Mouse (Mus musculus) forebrain, embryonic 12.5 days (tissue): ENCODE measurements around the gene Slc15a1. TPM values are rescaled to one million over a fixed set of nuclear protein-coding genes. Genes with fewer than 3 reads are reported as not detected.

Source experiments
- ATAC-seq: fragments of 200-750 bp; cut with Nextera tagmentation; 2 replicates; pipeline ENCODE4 v1.8.0; 2017; ENCODE audit warnings: moderate TSS enrichment; ENCODE audit not compliant: low FRiP score
- H3K27ac ChIP-seq: fragments of 300-500 bp; sonication (generic); 2 replicates; pipeline ENCODE4 v1.5.1; 2016; ENCODE audit warnings: mild to moderate bottlenecking
- H3K27me3 ChIP-seq: fragments of 300-500 bp; sonication (generic); 2 replicates; pipeline ENCODE4 v1.6.1; 2016; ENCODE audit warnings: mild to moderate bottlenecking
- H3K36me3 ChIP-seq: fragments of 300-500 bp; sonication (generic); replicated peaks from 2 replicates; pipeline ENCODE4 v1.6.1; 2016; ENCODE audit warnings: mild to moderate bottlenecking
- H3K4me1 ChIP-seq: fragments of 300-500 bp; sonication (generic); 2 replicates; pipeline ENCODE4 v1.6.1; 2016
- H3K4me2 ChIP-seq: fragments of 300-500 bp; sonication (generic); 2 replicates; pipeline ENCODE4 v1.6.1; 2016; ENCODE audit warnings: mild to moderate bottlenecking, moderate library complexity
- H3K4me3 ChIP-seq: fragments of 300-500 bp; sonication (generic); replicated peaks from 2 replicates; pipeline ENCODE4 v1.5.1; 2016; ENCODE audit warnings: mild to moderate bottlenecking
- H3K9ac ChIP-seq: fragments of 300-500 bp; sonication (generic); 2 replicates; pipeline ENCODE4 v1.6.1; 2016; ENCODE audit warnings: mild to moderate bottlenecking
- H3K9me3 ChIP-seq: fragments of 300-500 bp; sonication (generic); 2 replicates; pipeline ENCODE4 v1.6.1; 2016
- WGBS: fragments of 180-500 bp; shearing (Covaris S2); methylation state at CpG from one replicate; pipeline ENCODE4 v1.1.7; 2016; 5-methylcytosine and 5-hydroxymethylcytosine counted together
- polyA plus RNA-seq: library from polyadenylated mRNA; unstranded; fragments of >200 nt; fragmentation: Nextera tagmentation; extraction: Ambion mirVana; gene quantifications from 2 replicates; pipeline ENCODE4 v1.2.1, GENCODE M21; 2016

Slc15a1 gene
- polyA plus RNA-seq, 1 experiment from 2014 or later: not detected

DNA sequence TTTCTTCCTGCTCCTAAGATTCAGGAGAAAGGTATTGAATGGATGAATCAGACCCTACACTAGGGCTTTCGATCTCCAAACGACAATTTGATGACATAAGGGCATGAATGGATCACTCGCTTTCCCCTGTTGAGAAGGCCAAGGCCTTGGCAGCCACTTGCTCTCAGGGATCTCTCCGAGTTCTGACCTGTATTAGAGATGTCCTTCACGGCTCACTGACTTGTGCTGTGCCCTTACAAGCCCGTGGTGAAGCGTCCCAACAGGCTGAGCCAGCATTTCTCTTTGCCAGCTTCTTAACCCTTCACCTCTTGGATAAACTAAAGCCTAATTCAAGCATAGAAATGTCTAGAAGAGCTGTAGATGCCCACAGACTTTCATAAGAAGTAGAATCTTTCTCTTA, 22.9 kb downstream of the Slc15a1 start:
- Histone ChIP-seq H3K36me3 (no peaks in the 10 kb centered on the region), H3K4me2 (no peak overlapping the region), H3K9ac (no peak overlapping the region), H3K4me1 (no peaks in the 10 kb centered on the region), H3K27ac (no peak overlapping the region), H3K9me3 (no peaks in the 10 kb centered on the region), H3K4me3 (no peak overlapping the region), H3K27me3 (no peaks in the 10 kb centered on the region)
- WGBS: 77% methylated on average over 7 of the region's 7 CpGs
- no peak for ATAC-seq

DNA sequence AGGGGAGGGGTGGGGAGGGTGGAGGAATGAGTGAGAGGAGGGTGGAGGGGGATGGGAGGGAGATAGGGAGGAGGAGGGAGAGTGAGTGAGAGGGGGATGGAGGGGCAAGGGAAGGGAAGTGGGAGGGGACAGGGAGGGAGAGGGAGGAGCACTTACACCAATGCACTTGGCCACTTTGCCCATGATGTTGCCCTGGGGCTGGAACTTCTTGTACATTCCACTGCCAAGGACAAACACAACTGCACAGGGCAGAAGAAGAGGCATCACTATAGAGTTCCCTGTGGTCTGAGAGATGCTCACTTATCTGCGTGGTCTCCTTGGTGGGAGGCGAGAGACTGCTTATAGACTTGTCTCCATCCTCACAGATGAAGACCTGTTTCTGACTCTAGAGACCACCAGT, 23.5 kb downstream of the Slc15a1 start:
- no peak overlapping the region for H3K4me2 ChIP-seq

DNA sequence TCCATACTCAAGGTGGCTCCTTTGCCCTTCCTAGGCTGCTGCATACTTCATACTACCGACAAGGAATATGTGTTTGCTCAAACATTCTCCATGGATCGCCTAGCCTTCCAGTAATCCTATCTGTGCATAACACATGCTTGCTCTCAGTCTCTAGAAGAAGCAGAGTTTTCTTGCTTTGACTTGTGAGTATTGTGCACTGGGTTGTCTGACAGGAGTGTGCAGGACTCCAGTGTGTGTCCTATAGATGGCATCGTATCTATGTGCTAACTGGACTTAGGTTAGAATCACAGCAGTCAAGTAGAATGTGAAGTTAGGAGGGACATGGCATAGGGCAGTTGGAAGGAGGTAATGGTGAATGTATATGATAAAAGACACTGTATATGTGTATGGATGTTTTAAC, 26.0 kb downstream of the Slc15a1 start:
- no peak for ATAC-seq
- H3K4me1 ChIP-seq: no peaks in the 10 kb centered on the region
- no peak overlapping the region for H3K4me2 ChIP-seq
- H3K4me3 ChIP-seq: no peak overlapping the region
- H3K9me3 ChIP-seq: no peaks in the 10 kb centered on the region
- no peaks in the 10 kb centered on the region for H3K27me3 ChIP-seq
- H3K36me3 ChIP-seq: no peaks in the 10 kb centered on the region
- 88% methylated on average over 3 of the region's 3 CpGs for WGBS
- H3K9ac ChIP-seq: no peak overlapping the region
- H3K27ac ChIP-seq: no peak overlapping the region

More for the DNA sequence above, 23.5 kb downstream of the Slc15a1 start:
- no peaks in the 10 kb centered on the region for H3K9me3 ChIP-seq
- H3K36me3 ChIP-seq: no peaks in the 10 kb centered on the region
- no peak for ATAC-seq
- 87% methylated on average over 2 of the region's 2 CpGs for WGBS
- H3K4me1 ChIP-seq: no peaks in the 10 kb centered on the region
- H3K9ac ChIP-seq: no peak overlapping the region
- H3K4me3 ChIP-seq: no peak overlapping the region
- no peak overlapping the region for H3K27ac ChIP-seq
- H3K27me3 ChIP-seq: no peaks in the 10 kb centered on the region

DNA sequence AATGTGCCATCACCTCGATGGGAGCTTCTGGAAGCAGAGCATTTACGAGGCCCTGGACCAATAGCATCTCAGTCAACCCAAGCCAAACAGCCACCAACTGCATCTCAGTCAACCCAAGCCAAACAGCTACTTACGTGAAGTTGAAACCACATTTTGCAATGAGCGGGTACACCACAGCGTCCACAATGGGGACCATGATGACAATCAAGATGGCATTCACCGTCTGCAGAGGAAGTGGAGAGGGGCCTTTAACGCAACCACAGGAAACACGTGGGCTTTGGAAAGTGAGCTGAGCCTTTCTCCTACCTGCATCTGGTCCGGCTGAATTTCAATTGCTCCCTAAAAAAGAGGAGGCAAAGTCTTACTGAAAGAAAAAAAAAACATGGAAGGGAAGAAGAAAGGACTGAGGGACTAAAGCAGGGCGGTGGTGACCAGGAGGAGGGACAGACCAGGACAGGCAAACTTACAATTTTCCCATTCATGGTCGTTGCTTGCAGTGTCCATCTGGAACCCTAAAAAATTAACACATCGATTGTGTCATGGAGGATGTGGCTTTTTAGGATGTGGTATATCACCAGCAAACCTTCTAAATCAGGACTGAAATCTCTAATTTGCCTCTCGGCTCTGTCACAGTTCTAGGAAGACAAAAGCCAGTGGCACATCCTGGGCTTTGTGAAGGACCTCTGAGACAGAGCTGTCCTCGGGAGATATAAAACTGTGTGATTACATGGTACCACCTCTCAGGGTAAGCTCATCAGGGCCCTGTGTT, 26.9 kb downstream of the Slc15a1 start:
- Histone ChIP-seq H3K27ac (no peak overlapping the region), H3K4me3 (no peak overlapping the region), H3K4me1 (no peaks in the 10 kb centered on the region), H3K36me3 (no peaks in the 10 kb centered on the region), H3K9me3 (no peaks in the 10 kb centered on the region), H3K27me3 (no peaks in the 10 kb centered on the region), H3K9ac (no peak overlapping the region), H3K4me2 (no peak overlapping the region)
- ATAC-seq: no peak
- 90% methylated on average over 14 of the region's 14 CpGs for WGBS

DNA sequence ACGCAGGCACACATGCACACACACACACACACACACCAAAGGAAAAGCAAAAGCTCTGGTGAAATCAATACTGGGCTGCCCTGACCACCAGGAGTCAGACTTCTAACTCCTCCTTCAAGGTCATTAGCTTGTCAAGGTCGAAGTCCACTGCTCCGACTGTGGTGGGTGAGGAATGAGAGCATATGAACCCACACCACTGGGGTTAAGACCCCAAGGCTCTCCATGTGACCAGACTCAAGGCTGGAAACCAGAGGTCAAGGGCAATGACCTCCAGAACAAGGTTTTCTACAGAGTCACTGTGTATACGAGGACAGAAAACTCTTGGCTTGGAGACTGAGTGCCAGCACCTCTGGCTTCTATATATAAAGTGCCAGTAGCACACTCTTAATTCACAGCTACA, 31.2 kb downstream of the Slc15a1 start:
- WGBS: 74% methylated on average over 4 of the region's 4 CpGs
- Histone ChIP-seq H3K27ac (no peak overlapping the region), H3K9ac (no peak overlapping the region), H3K27me3 (no peaks in the 10 kb centered on the region), H3K36me3 (no peaks in the 10 kb centered on the region), H3K4me2 (no peak overlapping the region), H3K4me1 (no peaks in the 10 kb centered on the region), H3K9me3 (no peaks in the 10 kb centered on the region), H3K4me3 (no peak overlapping the region)
- no peak for ATAC-seq

DNA sequence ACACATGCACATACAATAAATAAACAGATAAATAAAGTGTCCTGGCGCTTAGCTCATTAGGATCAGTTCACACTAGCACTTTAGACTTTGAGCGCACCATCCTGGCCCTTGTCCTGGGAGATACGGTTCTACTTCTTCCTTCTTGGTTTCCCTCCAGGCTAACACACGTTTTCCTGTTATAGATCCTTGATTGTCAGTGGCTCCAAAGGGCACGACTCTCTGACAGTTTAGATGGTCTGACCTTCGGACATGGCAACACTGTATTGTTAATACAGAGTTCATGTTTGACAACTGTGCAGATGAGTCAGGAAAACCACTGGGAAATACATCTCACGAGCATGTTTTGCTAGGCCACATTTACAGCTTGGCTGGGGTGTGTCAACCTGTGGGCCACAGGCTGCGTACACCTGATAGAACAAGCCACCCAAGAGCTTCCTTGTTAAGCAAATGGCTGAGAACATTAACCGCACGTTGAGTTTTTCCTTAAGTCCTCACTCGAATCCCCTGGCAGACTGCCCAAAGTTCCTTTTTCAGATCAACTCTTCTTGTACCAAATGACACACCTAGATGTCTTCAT, 33.4 kb downstream of the Slc15a1 start:
- no peaks in the 10 kb centered on the region for H3K4me1 ChIP-seq

GRCm38 (mm10) chr14:121469601-121470000, 35.5 kb downstream of the Slc15a1 start:
- Histone ChIP-seq H3K4me3 (no peak overlapping the region), H3K4me1 (no peaks in the 10 kb centered on the region), H3K36me3 (no peaks in the 10 kb centered on the region), H3K27me3 (no peaks in the 10 kb centered on the region), H3K9me3 (no peaks in the 10 kb centered on the region), H3K4me2 (no peak overlapping the region), H3K27ac (no peak overlapping the region), H3K9ac (no peak overlapping the region)
- ATAC-seq: no peak

More for the DNA sequence above, 33.4 kb downstream of the Slc15a1 start:
- WGBS: 87% methylated on average over 11 of the region's 11 CpGs
- no peak overlapping the region for H3K4me2 ChIP-seq
- H3K27me3 ChIP-seq: no peaks in the 10 kb centered on the region
- H3K9me3 ChIP-seq: no peaks in the 10 kb centered on the region
- H3K27ac ChIP-seq: no peak overlapping the region
- no peak overlapping the region for H3K4me3 ChIP-seq
- ATAC-seq: no peak
- no peaks in the 10 kb centered on the region for H3K36me3 ChIP-seq
- no peak overlapping the region for H3K9ac ChIP-seq

DNA sequence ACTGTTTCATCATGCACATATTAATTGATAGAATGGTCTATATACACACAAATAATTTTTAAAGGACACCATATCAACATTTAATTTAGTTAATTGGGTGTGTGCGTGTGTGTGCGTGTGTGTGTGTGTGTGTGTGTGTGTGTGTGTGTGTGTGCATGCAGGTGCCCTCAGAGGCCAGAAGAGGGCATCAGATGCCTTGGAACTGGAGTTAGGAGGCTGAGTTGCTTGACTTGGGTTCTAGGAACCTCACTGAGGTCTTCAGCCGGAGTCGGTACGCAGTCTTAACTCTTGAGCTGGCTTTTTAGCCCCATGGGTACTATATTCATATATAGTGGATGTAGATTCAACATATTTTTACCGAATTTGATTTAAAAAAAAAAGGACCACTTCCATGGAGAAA, 37.4 kb downstream of the Slc15a1 start:
- H3K9ac ChIP-seq: no peak overlapping the region
- no peaks in the 10 kb centered on the region for H3K36me3 ChIP-seq
- H3K4me2 ChIP-seq: no peak overlapping the region
- no peak overlapping the region for H3K27ac ChIP-seq
- 96% methylated on average over 6 of the region's 6 CpGs for WGBS
- H3K9me3 ChIP-seq: no peaks in the 10 kb centered on the region
- ATAC-seq: no peak
- 0 out of 2 replicates have a peak, but pooled peaks cover 4% of the 10 kb centered on the region for H3K4me1 ChIP-seq
- H3K4me3 ChIP-seq: no peak overlapping the region
- no peaks in the 10 kb centered on the region for H3K27me3 ChIP-seq

DNA sequence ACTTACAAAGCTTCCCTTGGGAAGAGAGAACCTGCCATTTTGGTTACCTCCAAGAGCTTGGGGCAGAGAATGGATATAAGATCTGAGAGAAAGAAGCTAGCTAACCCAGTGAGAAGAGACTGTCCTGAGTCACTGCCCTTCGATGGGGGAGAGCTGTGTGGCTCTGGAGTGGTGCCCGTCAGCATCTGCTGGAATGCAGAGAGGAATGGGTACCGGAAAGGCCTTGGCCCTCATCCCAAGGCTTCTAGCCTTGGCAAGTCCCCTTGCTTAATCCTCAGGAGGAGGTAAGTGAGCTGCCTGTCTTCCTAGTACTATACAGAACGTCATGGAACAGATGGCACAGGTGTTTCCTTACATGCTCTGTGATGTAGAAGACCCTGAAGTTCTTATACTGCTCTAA, 38.6 kb downstream of the Slc15a1 start:
- no peaks in the 10 kb centered on the region for H3K9me3 ChIP-seq
- H3K9ac ChIP-seq: no peak overlapping the region
- H3K4me1 ChIP-seq: 0 out of 2 replicates have a peak, but pooled peaks cover 7% of the 10 kb centered on the region
- no peak for ATAC-seq
- 90% methylated on average over 4 of the region's 4 CpGs for WGBS
- no peaks in the 10 kb centered on the region for H3K36me3 ChIP-seq
- H3K4me2 ChIP-seq: no peak overlapping the region
- H3K27ac ChIP-seq: no peak overlapping the region
- no peak overlapping the region for H3K4me3 ChIP-seq
- no peaks in the 10 kb centered on the region for H3K27me3 ChIP-seq

GRCm38 (mm10) chr14:121464318-121464717, 40.7 kb downstream of the Slc15a1 start:
- Histone ChIP-seq H3K4me2 (no peak overlapping the region), H3K4me1 (0 out of 2 replicates have a peak, but pooled peaks cover 7% of the 10 kb centered on the region), H3K27ac (no peak overlapping the region), H3K9me3 (no peaks in the 10 kb centered on the region), H3K9ac (no peak overlapping the region), H3K36me3 (no peaks in the 10 kb centered on the region), H3K27me3 (no peaks in the 10 kb centered on the region), H3K4me3 (no peak overlapping the region)
- 93% methylated on average over 2 of the region's 2 CpGs for WGBS
- ATAC-seq: no peak

GRCm38 (mm10) chr14:121462756-121463155, 42.3 kb downstream of the Slc15a1 start:
- no peaks in the 10 kb centered on the region for H3K36me3 ChIP-seq
- no peak for ATAC-seq
- 51% methylated on average over 5 of the region's 5 CpGs for whole genome bisulfite sequencing
- no peak overlapping the region for H3K4me2 ChIP-seq
- H3K9me3 ChIP-seq: no peaks in the 10 kb centered on the region
- H3K4me3 ChIP-seq: no peak overlapping the region
- H3K27me3 ChIP-seq: no peaks in the 10 kb centered on the region
- 0 out of 2 replicates have a peak, but pooled peaks cover 7% of the 10 kb centered on the region for H3K4me1 ChIP-seq
- H3K9ac ChIP-seq: no peak overlapping the region
- no peak overlapping the region for H3K27ac ChIP-seq

DNA sequence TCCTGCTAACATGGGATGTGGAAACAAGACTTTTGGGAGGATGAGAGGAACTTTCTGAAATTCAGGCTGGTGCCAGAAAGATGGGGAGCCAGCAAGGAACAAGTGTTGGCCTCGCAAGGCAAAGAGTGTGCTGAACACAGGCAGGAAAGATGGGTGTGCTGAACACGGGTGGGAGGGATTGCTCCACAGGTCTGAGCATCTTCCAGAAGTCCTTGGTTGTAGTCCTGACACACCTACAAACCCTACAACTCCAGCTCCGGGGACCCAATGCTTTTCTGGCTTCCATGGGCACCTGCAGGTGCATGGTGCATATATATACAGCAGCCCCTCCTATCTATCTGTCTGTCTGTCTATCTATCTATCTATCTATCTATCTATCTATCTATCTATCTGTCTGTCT, 44.1 kb downstream of the Slc15a1 start:
- Histone ChIP-seq H3K4me3 (no peak overlapping the region), H3K4me2 (no peak overlapping the region), H3K9me3 (no peaks in the 10 kb centered on the region), H3K9ac (no peak overlapping the region), H3K27ac (no peak overlapping the region), H3K27me3 (no peaks in the 10 kb centered on the region), H3K4me1 (0 out of 2 replicates have a peak, but pooled peaks cover 7% of the 10 kb centered on the region), H3K36me3 (no peaks in the 10 kb centered on the region)
- ATAC-seq: no peak
- WGBS: 83% methylated on average over 3 of the region's 3 CpGs

- H3K9ac ChIP-seq: no peak overlapping the region
- H3K9me3 ChIP-seq: no peaks in the 10 kb centered on the region
- H3K4me1 ChIP-seq: 0 out of 2 replicates have a peak, but pooled peaks cover 7% of the 10 kb centered on the region
- no peaks in the 10 kb centered on the region for H3K27me3 ChIP-seq
- no peak overlapping the region for H3K27ac ChIP-seq
- ATAC-seq: no peak
- WGBS: 74% methylated on average over 1 of the region's 1 CpGs
- no peak overlapping the region for H3K4me3 ChIP-seq
- no peak overlapping the region for H3K4me2 ChIP-seq
- H3K36me3 ChIP-seq: no peaks in the 10 kb centered on the region
Measured at GRCm38 (mm10) chr14:121458521-121458920, 46.5 kb downstream of the Slc15a1 start.
